Mouse (Mus musculus): Measurements from ENCODE around the gene Adgre4. TPM values are rescaled to one million over a fixed set of nuclear protein-coding genes. Genes with fewer than 3 reads are reported as not detected.

Gene Adgre4
- 0.93 to 2.1 TPM (median 1.7 TPM) in 4 replicates for total RNA-seq (2023; ENCODE audit: inconsistent age)

GRCm38 (mm10) chr17:55749786-55750185 is at the start of gene Adgre4:
Adgre4 (plus strand) TSS chr17:55749984.

GRCm38 (mm10) chr17:55711984-55712811 is 37.6 kb upstream of the Adgre4 start, which contains the start of gene Pot1b:
Pot1b (minus strand) TSS chr17:55712628.

GRCm38 (mm10) chr17:55878636-55879369 is 129.0 kb downstream of the Adgre4 start, which contains the start of gene Zfp119a:
Zfp119a (minus strand) TSS chr17:55878930.

Other genes starting within 250 kb of the Adgre4 start
- gene Vmn2r118, start 124.8 kb upstream of the Adgre4 start, total RNA-seq (2023; ENCODE audit: inconsistent age), result not detected in 4 replicates
- 32.3 to 43.3 TPM (median 36.8 TPM) in 4 replicates for gene Pot1b, start 37.4 kb upstream of the Adgre4 start, total RNA-seq (2023; ENCODE audit: inconsistent age)
- gene Zfp119a, start 128.9 kb downstream of the Adgre4 start, total RNA-seq (2023; ENCODE audit: inconsistent age), result 10.3 to 12.7 TPM (median 11.5 TPM) in 4 replicates
- gene Zfp959, start 142.1 kb downstream of the Adgre4 start, total RNA-seq (2023; ENCODE audit: inconsistent age), result 18.4 to 20.2 TPM (median 19.7 TPM) in 4 replicates
- 4.9 to 7.1 TPM (median 6.0 TPM) in 4 replicates for gene Zfp119b, start 199.5 kb downstream of the Adgre4 start, total RNA-seq (2023; ENCODE audit: inconsistent age)
- gene Ebi3, start 202.7 kb downstream of the Adgre4 start, total RNA-seq (2023; ENCODE audit: inconsistent age), result 12.9 to 16.7 TPM (median 15.2 TPM) in 4 replicates
- gene Yju2, start 209.1 kb downstream of the Adgre4 start, total RNA-seq (2023; ENCODE audit: inconsistent age), result 39.6 to 52.9 TPM (median 46.2 TPM) in 4 replicates
- 0.74 to 2.0 TPM (median 1.6 TPM) in 4 replicates for gene Shd, start 220.5 kb downstream of the Adgre4 start, total RNA-seq (2023; ENCODE audit: inconsistent age)
- gene Fsd1, start 236.5 kb downstream of the Adgre4 start, total RNA-seq (2023; ENCODE audit: inconsistent age), result not detected in 4 replicates

Measured in B cell, adult (primary cell).